Mouse (Mus musculus) spleen, embryonic (tissue): ENCODE data around the gene Bag5.
"Not testable (repeated sequence)": the region's sequence is repeated elsewhere in the genome, so short reads cannot be mapped to it uniquely, and the experiment has no call there.

ENCODE experiments used
- CTCF ChIA-PET: fragments of 350-600 bp; sonication (Branson Sonifier 250); formaldehyde crosslinking; loops from one replicate; lab custom pipeline; 2022; lab: Charles Lee

Gene Bag5

DNA sequence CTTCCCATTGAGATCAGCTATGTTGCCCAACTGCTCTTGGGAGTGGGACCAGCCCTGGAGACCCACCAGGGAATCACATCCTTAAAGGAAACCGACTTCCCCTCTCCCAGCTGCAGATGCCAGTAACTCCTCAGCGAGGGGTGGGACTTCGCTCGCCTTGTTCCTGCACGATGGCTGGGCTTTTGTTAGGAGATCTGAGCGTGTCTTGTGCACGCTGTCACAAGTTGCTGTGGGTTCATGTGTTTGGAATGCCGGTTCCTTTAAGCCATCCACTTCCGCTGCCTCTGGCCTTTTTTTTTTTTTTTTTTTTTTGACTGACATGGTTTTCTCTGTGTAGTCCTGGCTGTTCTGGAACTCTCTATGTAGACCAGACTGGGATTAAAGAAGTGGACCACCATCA lies 24.3 kb upstream of the Bag5 start:
- CTCF ChIA-PET = interaction anchor here (0.7 kb wide), 1 partner anchor 84 kb away, joined by 23 read pairs; no protein-coding TSS in a partner anchor

DNA sequence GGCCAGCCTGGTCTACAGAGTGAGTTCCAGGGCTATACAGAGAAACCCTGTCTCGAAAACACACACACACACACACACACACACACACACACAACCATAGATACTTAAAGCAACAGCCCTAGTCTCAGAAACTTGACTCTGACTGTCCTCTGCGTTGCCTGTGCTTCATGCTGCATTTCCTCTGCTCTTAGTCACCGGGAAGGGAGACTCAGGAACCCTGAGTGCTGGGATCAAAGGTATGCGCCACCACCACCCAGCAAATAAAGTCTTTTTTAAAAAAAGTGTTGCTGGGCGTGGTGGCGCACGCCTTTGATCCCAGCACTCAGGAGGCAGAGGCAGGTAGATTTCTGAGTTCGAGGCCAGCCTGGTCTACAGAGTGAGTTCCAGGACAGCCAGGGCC lies 23.6 kb upstream of the Bag5 start:
- CTCF ChIA-PET = not testable (repeated sequence)

DNA sequence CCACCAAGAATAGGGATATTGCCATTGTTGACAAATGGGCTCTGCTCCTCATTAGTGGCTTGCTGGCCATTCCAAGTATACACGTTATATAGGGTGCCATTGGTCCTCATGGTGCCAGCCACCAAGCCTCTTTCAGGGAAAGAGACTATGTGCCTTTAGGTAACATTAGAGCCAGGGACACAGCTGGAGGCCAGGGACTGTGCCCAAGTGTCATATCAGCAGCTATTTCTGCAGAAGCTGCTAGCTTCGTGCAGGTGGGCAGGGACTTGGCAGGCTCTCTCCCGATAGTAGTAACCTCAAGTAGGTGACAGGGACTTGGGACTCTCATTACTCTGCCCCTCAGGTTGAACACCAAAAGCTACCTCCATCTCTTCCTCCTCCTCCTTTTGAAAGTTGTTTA lies 21.9 kb upstream of the Bag5 start:
- CTCF ChIA-PET = no interaction called here

DNA sequence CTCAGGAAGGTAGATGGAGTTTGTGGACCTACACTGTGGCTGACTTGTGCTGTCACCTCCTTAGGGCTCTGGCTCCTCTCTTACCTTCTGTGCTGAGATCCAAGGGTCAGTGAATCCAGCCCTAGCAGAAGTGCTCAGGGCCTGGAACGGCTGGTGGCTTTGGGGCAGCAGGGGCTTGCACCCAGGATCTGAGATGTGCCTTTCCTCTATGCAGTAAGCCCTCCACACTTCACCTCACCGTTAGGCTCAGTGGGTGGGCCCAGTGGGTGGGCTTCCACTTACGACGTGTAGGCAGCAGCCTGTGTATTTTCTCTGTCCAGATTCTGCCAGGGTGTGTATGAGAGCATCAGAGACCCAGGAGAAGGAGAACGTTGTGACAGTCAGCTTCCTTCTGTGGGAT lies 19.9 kb upstream of the Bag5 start:
- CTCF ChIA-PET = interaction anchor here (0.7 kb wide), 2 partner anchors 38 to 127 kb away, joined by 4 read pairs; no protein-coding TSS in a partner anchor

DNA sequence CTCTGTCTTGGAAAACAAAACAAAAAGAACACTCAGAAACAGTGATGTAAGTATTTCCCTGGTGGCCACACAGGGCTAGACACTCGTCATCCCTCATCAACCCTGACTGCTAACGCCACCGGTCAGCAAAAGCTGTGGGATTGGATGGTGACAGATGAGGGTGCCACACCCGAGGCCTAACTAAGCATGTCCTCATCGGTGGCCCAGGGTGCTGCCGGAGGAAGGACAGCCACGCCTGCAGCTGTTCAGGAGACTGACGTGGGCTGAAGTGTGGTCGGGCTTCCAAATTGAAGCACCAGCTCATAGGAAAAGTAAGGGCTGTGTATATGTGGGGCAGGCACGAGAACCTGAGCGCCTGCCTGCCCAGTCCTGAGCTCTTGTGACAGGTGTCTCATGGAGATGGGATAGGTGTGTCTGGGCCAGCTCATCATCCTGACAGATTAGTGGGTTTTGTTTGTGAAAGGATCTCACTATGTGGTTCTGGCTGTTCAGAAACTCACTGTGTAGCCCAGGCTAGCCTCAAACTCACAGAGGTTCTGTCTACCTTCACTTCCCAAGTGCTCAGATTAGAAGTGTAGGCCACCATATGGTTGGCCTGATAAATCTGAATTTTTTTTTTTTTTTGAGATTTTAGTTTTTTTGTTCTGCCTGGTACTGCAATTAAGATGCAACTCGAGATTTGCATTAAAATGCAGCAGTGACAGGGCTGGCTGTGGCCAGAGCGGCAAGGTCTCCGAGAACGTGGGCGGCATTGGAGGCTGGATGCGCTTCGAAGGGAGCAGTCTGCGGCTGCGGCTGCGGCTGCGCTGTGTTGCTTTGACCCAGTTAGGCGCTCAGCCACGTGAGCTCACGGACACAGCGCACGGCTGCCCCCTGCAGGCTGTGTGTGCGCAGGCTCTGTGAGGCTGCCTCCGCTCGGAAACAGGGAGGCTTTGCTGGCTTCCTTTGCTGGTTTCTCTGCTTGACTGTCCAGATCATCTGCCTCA lies 19.1 kb upstream of the Bag5 start:
- CTCF ChIA-PET = interaction anchor here (0.7 kb wide), 3 partner anchors 39 to 127 kb away, joined by 4 to 5 read pairs (median 4); no protein-coding TSS in a partner anchor

DNA sequence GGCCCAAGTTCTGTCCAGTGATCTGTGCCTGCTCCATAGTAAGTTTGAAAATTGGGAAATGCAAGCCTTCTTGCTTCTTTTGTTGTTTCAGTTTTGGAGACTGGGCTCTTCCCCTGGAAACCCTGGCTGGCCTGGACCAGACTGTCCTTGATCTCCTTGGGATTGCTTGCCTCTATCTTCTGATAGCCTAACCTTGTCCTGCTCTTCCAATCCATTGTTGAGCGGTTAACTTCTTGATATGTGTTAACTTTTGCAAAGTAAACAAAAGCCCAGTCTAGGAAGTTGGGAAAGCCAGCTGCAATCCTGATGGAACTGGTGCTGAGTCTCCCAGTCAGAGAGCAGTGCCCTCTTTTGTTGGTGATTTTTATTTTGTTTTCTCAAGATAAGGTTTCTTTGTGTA lies 14.9 kb upstream of the Bag5 start:
- CTCF ChIA-PET = no interaction called here

DNA sequence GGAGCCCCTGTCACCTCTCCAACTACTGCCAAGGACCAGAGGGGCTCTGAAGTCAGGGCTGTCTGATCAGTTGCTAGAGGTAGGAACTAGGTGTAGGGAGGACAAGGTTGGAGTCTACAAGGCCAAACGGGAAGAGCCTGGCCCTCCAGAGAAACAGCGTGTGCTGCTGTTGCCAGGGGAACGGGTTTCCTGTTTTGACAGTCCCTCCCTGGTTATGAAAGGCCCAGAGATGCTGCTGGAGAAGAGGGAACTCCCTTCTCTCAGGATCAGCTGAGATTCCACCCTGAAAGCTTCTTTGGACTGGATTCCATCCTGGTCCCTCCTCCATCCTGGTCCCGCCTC lies 13.0 kb upstream of the Bag5 start:
- CTCF ChIA-PET = no interaction called here

DNA sequence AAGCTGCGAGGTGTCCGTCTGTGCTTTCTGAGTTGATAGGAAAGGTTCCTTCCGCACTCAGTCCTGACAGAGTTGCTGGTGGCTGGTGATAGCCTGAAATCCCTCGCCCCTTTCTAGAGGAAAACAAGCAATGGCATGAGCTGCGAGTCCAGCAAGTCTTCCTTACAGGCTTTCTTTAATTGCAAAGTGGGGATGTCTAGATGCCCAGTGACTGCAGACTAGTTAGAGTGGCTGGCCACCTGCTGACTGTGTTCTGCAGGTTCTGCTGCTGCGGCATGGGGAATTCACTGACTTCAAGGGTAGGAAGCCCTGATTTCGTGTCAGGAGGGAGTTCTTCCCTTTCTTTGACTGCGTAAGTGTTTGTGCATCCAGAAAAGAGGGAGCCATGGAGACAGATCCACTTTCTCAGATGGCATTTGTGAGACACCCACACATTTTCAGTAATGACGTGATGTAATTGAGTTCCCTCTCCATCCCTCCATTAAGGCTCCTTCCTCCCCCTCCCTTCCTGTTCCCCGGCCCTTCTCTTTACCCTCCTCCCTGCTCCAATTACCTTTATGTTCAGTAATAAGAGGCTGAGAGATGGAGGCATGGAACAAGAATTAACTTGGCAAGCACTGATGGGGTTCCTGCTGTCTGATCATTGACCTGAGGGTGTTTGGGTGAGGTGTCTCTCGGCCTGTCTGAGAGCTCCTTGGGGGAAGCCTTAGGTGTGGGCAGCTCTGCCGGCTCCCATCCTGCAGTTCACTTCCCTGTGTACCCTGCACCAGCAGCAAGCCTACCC lies 12.5 kb upstream of the Bag5 start:
- CTCF ChIA-PET = interaction anchor here (0.5 kb wide), 1 partner anchor 77 kb away, joined by 3 read pairs; no protein-coding TSS in a partner anchor

DNA sequence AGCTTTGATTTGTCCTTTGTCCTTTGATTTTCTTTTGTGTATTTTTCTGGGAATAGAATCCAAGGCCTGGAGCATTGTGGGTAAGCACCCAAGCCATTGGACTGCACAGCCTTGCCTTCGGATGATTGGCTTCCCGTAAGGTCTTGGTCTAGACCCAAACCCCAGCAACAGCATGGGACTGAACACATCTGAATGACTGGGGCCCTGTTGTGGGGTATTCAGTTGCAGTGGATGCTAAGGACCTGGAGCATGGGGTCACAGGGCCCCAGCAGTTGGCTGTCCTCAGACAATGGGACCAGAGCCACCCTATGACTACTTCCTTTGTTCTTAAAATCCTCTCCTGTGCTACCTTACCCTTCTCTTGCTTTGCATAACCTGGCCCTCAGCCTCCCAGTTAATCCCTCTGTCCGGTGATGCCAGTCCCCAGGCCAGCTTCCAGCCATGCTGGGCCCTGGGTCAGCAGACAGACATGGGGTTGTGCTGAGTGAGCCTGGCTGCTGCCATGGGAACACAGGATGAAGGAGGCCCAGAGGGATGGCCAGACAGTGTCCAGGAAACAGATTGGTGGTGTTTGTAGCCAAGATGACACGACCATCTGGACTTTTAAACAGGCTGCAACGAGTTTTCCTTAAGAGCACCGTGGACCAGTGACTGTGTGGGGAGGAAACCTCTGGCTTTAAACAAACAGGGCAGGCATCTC lies 11.7 kb upstream of the Bag5 start:
- CTCF ChIA-PET = no interaction called here

DNA sequence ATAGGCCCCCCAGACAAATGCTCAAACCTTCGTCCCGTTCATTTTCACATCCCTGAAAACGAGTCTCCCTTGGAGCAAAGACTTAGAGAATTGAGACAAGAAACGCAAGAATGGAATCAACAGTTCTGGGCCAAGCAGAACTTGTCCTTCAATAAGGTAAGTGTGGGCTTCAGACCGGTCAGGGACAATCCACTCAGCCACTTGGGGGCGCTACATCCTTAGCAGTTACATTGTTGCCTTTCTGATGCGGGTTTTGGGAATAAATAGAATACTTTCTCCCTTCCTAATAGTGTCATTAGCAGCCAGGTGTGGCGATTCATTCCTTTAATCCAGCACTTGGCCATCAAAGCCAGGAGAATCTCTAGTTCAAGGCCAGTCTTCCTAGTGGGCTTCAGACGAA lies 9.6 kb upstream of the Bag5 start:
- CTCF ChIA-PET = interaction anchor here (0.8 kb wide), 1 partner anchor 933 kb away, joined by 3 read pairs; no protein-coding TSS in a partner anchor

DNA sequence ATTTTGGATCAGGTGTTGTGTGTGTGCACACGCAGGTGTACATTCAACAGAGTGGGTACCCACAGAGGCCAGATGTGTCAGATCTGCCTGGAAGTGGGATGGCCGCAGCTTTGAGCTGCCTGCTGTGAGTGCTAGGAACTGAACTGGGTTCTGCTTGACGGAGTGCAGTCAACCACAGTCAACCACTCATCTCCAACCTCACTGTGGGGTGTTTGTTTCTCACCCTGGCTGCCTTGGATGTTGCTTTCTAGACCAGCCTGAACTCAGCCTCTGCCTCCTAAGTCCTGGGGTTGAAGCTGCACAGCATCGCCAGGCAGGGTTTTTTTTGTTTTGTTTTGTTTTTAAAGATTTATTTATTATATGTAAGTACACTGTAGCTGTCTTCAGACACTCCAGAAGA lies 7.2 kb upstream of the Bag5 start:
- CTCF ChIA-PET = no interaction called here

DNA sequence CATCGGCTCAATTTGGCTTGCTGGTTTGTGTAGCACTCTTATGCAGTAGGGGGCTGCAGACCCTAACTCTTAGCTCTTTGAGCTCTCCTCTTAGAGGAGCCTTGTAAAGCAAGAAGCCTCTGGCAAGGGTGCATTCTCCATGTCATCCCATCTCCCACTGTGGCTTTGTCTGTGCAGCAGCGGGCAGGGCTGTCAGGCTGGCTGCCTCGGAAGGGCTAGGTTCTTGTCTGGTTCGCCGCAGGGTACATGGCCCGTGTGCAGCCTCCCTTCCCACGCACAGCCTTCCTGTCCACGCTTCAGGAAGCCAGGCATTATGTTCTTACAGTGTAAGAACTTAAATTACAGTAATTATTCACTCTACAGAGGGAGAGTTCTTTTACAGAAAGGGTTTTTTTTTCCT lies 5.6 kb upstream of the Bag5 start:
- CTCF ChIA-PET = no interaction called here

DNA sequence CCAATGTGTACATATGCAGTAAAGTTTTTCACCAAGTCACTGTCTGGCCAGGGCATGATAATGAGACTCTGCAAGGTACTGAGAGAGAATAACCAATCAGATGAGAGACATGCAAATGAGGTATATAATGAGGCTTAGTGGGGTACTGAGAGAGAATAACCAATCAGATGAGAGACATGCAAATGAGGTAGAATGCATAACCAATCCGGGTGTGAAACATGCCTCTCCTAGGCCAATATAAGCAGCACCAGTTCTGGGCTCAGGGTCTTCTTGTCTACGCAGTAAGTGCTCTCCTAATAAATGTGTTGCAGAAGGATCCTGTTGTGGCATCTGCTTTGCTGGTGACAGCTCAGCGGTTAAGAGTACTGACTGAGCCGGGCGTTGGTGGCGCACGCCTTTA lies 3.4 kb upstream of the Bag5 start:
- CTCF ChIA-PET = no interaction called here

DNA sequence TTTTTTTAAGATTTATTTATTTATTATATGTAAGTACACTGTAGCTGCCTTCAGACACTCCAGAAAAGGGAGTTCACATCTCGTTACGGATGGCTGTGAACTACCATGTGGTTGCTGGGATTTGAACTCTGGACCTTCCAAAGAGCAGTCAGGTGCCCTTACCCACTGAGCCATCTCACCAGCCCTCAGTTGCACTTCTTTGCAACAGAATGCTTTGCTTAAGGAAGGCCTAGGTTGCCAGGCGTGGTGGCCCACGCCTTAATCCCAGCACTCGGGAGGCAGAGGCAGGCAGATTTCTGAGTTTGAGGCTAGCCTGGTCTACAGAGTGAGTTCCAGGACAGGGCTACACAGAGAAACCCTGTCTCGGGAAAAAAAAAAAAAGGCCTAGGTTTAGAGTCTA lies 823 bp upstream of the Bag5 start:
- CTCF ChIA-PET = interaction anchor here (0.6 to 0.7 kb wide), 3 partner anchors 10 to 190 kb away, joined by 3 to 6 read pairs (median 3); no protein-coding TSS in a partner anchor

DNA sequence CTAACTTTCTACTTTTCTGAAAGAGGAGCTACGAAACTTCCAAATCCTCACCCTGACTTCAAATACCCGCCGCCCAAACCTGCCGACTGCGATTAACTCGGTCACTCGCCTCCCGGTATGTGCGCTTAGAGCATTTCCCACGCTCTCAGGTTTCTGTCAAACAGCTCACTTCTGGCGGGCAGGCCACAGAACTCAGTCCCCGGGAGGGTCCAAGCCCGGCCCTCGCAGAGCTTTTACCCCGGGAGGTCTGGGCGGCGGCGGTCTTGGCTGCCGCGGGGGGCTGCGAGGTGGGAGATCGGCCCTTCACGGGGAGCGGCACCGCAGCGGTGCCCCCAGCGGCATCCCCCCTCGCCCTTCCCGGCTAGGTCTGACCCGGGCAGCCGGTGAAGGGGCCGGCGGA lies 581 bp downstream of the Bag5 start:
- CTCF ChIA-PET = no interaction called here

DNA sequence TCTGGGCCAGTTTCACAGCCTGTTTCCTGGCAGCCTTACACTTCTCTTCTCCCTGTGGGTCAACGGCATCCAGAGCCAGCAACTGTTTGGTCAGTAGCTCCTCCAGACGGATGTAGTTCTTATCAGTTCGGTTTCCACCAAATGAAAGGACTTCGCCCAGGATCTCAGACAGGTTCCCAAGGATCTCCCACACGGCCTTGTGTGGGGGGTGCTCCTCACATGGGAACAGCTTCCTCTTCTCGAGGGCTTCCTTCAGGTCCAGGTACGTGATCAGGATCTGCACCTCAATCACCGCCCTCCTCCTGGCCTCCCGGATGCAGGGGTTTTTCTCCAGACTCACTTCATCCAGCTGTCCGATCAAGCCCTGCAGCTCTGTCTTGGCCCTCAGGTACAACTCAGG lies 3.0 kb downstream of the Bag5 start:
- CTCF ChIA-PET = no interaction called here

DNA sequence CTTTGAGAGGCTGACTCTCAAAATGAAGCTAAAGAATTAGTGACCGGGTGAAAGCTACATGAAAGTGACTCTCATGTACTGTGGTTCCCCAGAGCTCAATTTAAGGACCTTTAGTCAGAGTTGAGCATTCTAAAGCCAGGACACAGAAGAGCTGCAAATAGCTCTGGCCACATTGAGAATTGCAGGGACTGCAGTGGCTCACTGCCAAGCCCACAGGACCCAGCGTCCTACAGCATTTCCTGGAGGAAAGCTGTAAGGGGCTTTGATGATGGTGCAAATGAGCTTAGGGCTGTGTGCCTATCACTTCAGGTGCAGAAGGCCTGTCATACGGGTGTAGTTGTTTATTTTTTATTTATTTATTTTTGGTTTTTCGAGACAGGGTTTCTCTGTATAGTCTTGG lies 4.9 kb downstream of the Bag5 start:
- CTCF ChIA-PET = no interaction called here

DNA sequence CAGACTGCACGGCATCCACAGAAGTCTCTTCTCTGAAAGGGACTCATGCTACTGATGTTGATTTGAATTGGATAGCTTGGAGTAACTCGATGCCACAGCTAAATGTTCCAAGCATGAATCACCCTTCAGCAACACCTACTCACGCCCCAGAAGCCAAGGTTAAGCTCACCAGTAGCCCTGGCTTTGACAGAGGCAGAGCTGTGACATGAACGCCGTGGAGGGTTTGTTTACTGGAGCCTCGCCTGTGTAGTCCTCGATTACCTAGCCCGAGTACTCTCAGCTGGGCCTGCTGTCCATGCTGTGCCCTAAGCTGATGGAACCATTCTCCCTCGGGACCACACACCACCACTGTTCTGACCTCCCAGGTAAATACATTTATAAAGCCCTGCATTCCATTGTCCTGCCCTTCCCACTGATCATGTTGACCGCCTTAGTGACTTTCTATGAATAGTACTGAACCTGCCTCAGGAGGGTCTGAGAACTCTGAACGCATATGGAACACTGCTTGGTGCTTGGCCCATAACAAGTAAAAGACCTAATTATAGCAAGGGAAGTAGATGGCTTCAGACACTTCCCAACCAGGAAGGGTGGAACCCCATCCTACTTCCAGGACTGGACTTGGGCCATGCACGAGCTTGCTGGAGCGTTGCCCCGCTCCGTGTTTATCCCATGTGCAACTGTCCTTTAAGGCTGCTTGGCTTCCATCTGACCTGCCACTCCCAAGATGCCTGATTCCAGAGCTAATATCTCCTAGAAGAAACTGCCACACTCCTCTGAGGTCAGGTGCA lies 7.7 kb downstream of the Bag5 start:
- CTCF ChIA-PET = no interaction called here

DNA sequence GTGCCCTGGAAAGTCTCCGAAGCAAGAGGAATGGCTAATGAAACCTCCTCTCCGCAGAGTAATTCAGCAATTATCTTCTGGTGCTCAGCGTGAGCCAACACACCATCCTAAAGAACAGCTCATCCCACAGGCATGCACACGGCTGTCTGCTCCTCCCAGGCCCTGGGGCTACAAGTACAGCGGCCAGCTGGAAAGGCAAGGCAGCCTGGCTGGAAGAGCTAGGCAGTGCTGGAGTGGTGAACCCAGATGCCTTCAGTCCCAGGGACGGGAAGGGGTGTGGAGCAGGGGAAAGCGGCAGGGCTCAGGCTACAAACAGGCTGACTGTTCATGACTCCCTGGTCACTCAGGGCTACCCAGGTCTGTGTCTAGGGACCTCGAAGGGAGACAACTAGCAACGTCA lies 8.4 kb downstream of the Bag5 start:
- CTCF ChIA-PET = no interaction called here

DNA sequence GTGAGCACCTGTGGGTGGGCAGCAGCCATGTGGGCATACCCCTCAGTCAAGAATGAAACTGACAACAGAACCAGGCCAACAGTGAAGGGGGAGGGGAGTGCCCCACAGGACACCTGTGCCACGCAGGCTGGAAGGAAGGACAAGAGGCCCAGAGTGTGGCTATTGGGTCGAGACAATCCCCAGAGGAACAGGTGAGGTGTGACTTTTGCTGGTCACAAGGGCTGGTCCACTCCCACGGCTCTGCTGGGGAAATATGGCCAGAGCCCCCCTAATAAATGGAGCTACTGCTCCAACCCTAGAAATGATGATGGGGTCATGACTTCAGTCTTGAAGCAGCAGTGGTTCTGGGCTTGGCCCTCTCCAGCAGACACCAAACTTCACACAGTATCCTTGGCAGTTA lies 9.8 kb downstream of the Bag5 start:
- CTCF ChIA-PET = interaction anchor here (0.6 kb wide), 1 partner anchor 10 kb away, joined by 3 read pairs; no protein-coding TSS in a partner anchor

DNA sequence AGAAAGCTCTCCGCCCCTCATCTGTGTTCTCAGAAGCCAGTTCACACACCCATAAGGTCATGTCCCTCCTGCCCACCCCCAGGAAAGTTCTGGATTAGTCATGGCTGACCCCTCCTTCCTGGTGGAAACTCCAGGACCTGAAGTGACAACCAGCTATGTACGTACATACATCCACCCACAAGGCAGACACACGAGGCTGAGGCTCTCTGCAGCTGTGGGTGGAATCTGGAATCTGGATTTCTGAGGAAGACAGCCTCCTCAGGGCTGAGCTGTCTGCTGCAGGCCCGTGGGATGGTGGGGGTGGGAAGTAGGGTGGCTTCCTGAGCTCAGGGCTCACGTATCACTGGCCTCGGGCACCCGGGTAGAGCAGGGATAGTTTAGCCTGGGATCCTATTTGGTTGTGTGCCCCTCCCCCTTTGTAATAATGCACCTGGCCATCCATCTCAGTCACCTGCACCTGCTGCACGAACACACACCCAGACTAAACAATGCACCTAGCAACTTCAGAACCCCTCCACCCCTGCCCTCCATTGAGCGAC lies 12.1 kb downstream of the Bag5 start:
- CTCF ChIA-PET = no interaction called here
